Mouse (Mus musculus): Measurements from ENCODE around the gene Ccdc34. TPM values are rescaled to one million over a fixed set of nuclear protein-coding genes. Genes with fewer than 3 reads are reported as not detected.

Ccdc34 gene
- polyA plus RNA-seq, 1 experiment from 2014 or later, result 29.9 TPM

DNA sequence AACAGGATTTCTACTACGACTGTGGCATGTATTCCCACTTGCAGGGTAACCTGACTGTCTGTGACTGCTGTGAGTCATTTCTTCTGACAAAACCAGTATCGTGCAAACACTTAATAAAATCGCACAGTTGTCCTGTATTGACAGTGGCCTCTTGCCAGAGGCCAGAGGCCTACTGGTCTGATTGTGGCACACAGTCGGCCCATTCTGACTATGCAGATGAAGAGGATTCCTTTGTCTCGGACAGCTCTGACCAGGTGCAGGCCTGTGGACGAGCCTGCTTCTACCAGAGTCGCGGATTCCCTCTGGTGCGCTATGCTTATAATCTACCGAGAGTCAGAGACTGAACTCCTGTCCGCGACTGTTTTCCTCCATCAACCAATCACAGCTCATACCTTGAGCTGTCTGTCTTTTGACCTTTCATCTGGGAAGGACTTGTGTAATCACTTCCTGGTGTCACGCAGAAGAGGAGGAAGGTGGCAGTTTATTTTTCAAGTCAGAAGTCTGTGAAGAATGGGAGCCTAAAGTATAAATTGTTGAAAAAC lies 5.4 kb upstream of the Ccdc34 start:
- 0 out of 2 replicates have a peak, but pooled peaks have one; percentile 46 for ATAC-seq (ENCODE audit: low FRiP score)
- H3K27ac ChIP-seq, result no peak overlapping the region; the same call in 1 of the 2 replicates

GRCm38 (mm10) chr2:110017087-110017486 lies 530 bp upstream of the Ccdc34 start:
- Histone ChIP-seq H3K27ac (peak overlapping the region; percentile 88), H3K9ac (peak overlapping the region; percentile 86), H3K4me3 (replicated peaks; ENCODE audit: low read length) (peak overlapping the region; percentile 73), H3K4me1 (replicated peaks; ENCODE audit: control insufficient read depth, insufficient read depth, low read length) (peaks cover 25% of the 10 kb centered on the region), H3K36me3 (replicated peaks; ENCODE audit: control insufficient read depth, insufficient read depth) (peaks cover 14% of the 10 kb centered on the region), H3K27me3 (ENCODE audit: control insufficient read depth, insufficient read depth, low read length) (no peaks in the 10 kb centered on the region), H3K9me3 (ENCODE audit: control insufficient read depth, low read length) (no peaks in the 10 kb centered on the region), H3K4me2 (replicated peaks) (peak overlapping the region; percentile 80)
- DNase-seq (ENCODE audit: low spot score), result no peak
- ATAC-seq (ENCODE audit: low FRiP score), result 0 out of 2 replicates have a peak, but pooled peaks have one; percentile 10
- 42% methylated on average over 7 of the region's 7 CpGs for WGBS

More for the DNA sequence above, 5.4 kb upstream of the Ccdc34 start:
- Histone ChIP-seq H3K4me3 (replicated peaks; ENCODE audit: low read length) (no peak overlapping the region), H3K9me3 (ENCODE audit: control insufficient read depth, low read length) (no peaks in the 10 kb centered on the region), H3K4me1 (replicated peaks; ENCODE audit: control insufficient read depth, insufficient read depth, low read length) (no peaks in the 10 kb centered on the region), H3K4me2 (replicated peaks) (no peak overlapping the region), H3K9ac (no peak overlapping the region), H3K27me3 (ENCODE audit: control insufficient read depth, insufficient read depth, low read length) (no peaks in the 10 kb centered on the region), H3K36me3 (replicated peaks; ENCODE audit: control insufficient read depth, insufficient read depth) (peaks cover 17% of the 10 kb centered on the region)
- WGBS, result 86% methylated on average over 13 of the region's 13 CpGs
- no peak for DNase-seq (ENCODE audit: low spot score)

GRCm38 (mm10) chr2:110019656-110020055 lies 2.0 kb downstream of the Ccdc34 start:
- Histone ChIP-seq H3K4me1 (replicated peaks; ENCODE audit: control insufficient read depth, insufficient read depth, low read length) (peaks cover 25% of the 10 kb centered on the region), H3K4me2 (replicated peaks) (peak overlapping the region; percentile 80; the same call in 1 of the 2 replicates), H3K9ac (0 out of 2 replicates have a peak overlapping the region, but pooled peaks have one; percentile 47), H3K4me3 (replicated peaks; ENCODE audit: low read length) (no peak overlapping the region), H3K27me3 (ENCODE audit: control insufficient read depth, insufficient read depth, low read length) (no peaks in the 10 kb centered on the region), H3K36me3 (replicated peaks; ENCODE audit: control insufficient read depth, insufficient read depth) (peaks cover 13% of the 10 kb centered on the region), H3K27ac (no peak overlapping the region), H3K9me3 (ENCODE audit: control insufficient read depth, low read length) (no peaks in the 10 kb centered on the region)
- DNase-seq (ENCODE audit: low spot score) (no peak), ATAC-seq (ENCODE audit: low FRiP score) (no peak)
- 83% methylated on average over 4 of the region's 4 CpGs for WGBS

DNA sequence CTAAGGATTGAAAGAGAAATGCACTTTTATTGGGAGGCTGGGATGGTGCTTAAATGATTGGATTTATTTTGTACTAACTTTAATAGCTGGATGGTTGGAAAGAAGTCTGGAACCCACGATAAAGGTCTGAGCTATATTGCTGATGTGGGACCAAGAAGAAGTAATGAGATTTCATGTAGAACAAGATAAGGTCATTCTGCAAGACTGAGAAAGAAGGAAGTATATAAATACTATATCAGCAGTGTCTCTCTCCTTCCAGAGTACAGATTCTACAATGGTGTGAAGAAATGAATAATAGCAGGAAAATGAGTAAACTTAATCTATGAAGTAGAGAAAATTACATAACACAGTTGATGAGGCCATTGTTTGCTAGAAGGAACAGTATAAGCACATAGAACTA lies 2.8 kb downstream of the Ccdc34 start:
- Histone ChIP-seq H3K9ac (no peak overlapping the region), H3K4me3 (replicated peaks; ENCODE audit: low read length) (no peak overlapping the region), H3K27me3 (ENCODE audit: control insufficient read depth, insufficient read depth, low read length) (no peaks in the 10 kb centered on the region), H3K36me3 (replicated peaks; ENCODE audit: control insufficient read depth, insufficient read depth) (peaks cover 13% of the 10 kb centered on the region), H3K4me1 (replicated peaks; ENCODE audit: control insufficient read depth, insufficient read depth, low read length) (peaks cover 25% of the 10 kb centered on the region), H3K4me2 (replicated peaks) (no peak overlapping the region), H3K27ac (no peak overlapping the region), H3K9me3 (ENCODE audit: control insufficient read depth, low read length) (no peaks in the 10 kb centered on the region)
- no peak for DNase-seq (ENCODE audit: low spot score)
- 92% methylated on average over 1 of the region's 1 CpGs for WGBS
- no peak for ATAC-seq (ENCODE audit: low FRiP score)

- Histone ChIP-seq H3K36me3 (replicated peaks; ENCODE audit: control insufficient read depth, insufficient read depth) (peaks cover 20% of the 10 kb centered on the region; the same call in 1 of the 2 replicates), H3K9ac (no peak overlapping the region), H3K4me1 (replicated peaks; ENCODE audit: control insufficient read depth, insufficient read depth, low read length) (no peaks in the 10 kb centered on the region), H3K4me2 (replicated peaks) (no peak overlapping the region), H3K27ac (no peak overlapping the region), H3K27me3 (ENCODE audit: control insufficient read depth, insufficient read depth, low read length) (no peaks in the 10 kb centered on the region), H3K4me3 (replicated peaks; ENCODE audit: low read length) (no peak overlapping the region), H3K9me3 (ENCODE audit: control insufficient read depth, low read length) (no peaks in the 10 kb centered on the region)
- 45% methylated on average over 4 of the region's 4 CpGs for WGBS
- ATAC-seq (ENCODE audit: low FRiP score) (no peak), DNase-seq (ENCODE audit: low spot score) (no peak)
Measured at GRCm38 (mm10) chr2:110036265-110036664, 18.6 kb downstream of the Ccdc34 start.

DNA sequence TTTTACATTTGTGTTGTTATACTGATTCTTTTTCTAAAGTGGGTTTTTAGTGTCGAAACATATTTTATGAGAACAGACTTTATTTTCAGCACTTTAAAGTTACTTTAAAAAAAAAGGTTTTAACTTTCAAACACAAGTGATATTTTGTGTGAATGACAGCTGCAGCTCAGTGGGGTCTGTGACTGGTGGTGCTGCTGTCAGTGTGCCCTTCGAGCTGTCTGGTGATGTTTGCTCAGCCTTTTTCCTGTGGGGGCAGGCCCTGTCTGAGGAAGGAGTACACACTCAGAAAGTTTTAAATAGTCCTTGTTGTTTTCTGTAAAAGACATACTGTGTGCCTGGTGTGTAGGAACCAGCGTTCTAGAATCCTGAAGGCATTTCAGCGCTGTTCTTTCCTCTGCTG lies 19.0 kb downstream of the Ccdc34 start:
- no peak overlapping the region for H3K9ac ChIP-seq
- no peaks in the 10 kb centered on the region for H3K4me1 ChIP-seq (replicated peaks; ENCODE audit: control insufficient read depth, insufficient read depth, low read length)
- no peak overlapping the region for H3K4me2 ChIP-seq (replicated peaks)
- 79% methylated on average over 4 of the region's 4 CpGs for WGBS
- H3K36me3 ChIP-seq (replicated peaks; ENCODE audit: control insufficient read depth, insufficient read depth), result peaks cover 20% of the 10 kb centered on the region; the same call in 1 of the 2 replicates
- H3K27ac ChIP-seq, result no peak overlapping the region
- no peak for ATAC-seq (ENCODE audit: low FRiP score)
- no peaks in the 10 kb centered on the region for H3K9me3 ChIP-seq (ENCODE audit: control insufficient read depth, low read length)
- no peak overlapping the region for H3K4me3 ChIP-seq (replicated peaks; ENCODE audit: low read length)
- no peaks in the 10 kb centered on the region for H3K27me3 ChIP-seq (ENCODE audit: control insufficient read depth, insufficient read depth, low read length)
- no peak for DNase-seq (ENCODE audit: low spot score)

DNA sequence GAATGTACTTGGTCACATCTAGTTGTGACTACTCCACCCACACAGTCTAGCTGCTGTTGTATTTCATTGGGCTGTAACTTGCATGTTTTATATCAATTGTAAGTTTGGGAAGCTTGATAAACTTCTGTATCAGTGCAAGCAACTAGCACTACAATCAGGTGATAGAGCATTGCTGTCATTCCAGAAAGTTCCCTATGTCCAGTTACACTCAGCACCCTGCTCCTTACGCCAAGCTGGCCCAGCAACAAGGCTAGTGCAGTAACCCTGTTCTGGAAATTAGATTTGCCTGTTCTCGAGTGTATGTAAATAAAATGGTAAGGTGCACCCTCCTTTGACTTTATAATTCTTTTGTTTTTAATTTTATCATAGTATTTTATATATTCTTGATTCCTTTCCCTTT lies 19.6 kb downstream of the Ccdc34 start:
- Histone ChIP-seq H3K36me3 (replicated peaks; ENCODE audit: control insufficient read depth, insufficient read depth) (peaks cover 20% of the 10 kb centered on the region; the same call in 1 of the 2 replicates), H3K27me3 (ENCODE audit: control insufficient read depth, insufficient read depth, low read length) (no peaks in the 10 kb centered on the region), H3K9me3 (ENCODE audit: control insufficient read depth, low read length) (no peaks in the 10 kb centered on the region), H3K4me3 (replicated peaks; ENCODE audit: low read length) (no peak overlapping the region), H3K27ac (no peak overlapping the region), H3K9ac (no peak overlapping the region), H3K4me2 (replicated peaks) (no peak overlapping the region), H3K4me1 (replicated peaks; ENCODE audit: control insufficient read depth, insufficient read depth, low read length) (no peaks in the 10 kb centered on the region)
- WGBS, result 91% methylated on average over 2 of the region's 2 CpGs
- ATAC-seq (ENCODE audit: low FRiP score) (no peak), DNase-seq (ENCODE audit: low spot score) (no peak)

GRCm38 (mm10) chr2:110038341-110038740 lies 20.7 kb downstream of the Ccdc34 start:
- Histone ChIP-seq H3K4me3 (replicated peaks; ENCODE audit: low read length) (no peak overlapping the region), H3K27me3 (ENCODE audit: control insufficient read depth, insufficient read depth, low read length) (no peaks in the 10 kb centered on the region), H3K36me3 (replicated peaks; ENCODE audit: control insufficient read depth, insufficient read depth) (peaks cover 11% of the 10 kb centered on the region; the same call in 1 of the 2 replicates), H3K4me2 (replicated peaks) (no peak overlapping the region), H3K4me1 (replicated peaks; ENCODE audit: control insufficient read depth, insufficient read depth, low read length) (no peaks in the 10 kb centered on the region), H3K27ac (no peak overlapping the region), H3K9me3 (ENCODE audit: control insufficient read depth, low read length) (no peaks in the 10 kb centered on the region), H3K9ac (no peak overlapping the region)
- WGBS, result 90% methylated on average over 5 of the region's 5 CpGs
- DNase-seq (ENCODE audit: low spot score), result no peak
- no peak for ATAC-seq (ENCODE audit: low FRiP score)

DNA sequence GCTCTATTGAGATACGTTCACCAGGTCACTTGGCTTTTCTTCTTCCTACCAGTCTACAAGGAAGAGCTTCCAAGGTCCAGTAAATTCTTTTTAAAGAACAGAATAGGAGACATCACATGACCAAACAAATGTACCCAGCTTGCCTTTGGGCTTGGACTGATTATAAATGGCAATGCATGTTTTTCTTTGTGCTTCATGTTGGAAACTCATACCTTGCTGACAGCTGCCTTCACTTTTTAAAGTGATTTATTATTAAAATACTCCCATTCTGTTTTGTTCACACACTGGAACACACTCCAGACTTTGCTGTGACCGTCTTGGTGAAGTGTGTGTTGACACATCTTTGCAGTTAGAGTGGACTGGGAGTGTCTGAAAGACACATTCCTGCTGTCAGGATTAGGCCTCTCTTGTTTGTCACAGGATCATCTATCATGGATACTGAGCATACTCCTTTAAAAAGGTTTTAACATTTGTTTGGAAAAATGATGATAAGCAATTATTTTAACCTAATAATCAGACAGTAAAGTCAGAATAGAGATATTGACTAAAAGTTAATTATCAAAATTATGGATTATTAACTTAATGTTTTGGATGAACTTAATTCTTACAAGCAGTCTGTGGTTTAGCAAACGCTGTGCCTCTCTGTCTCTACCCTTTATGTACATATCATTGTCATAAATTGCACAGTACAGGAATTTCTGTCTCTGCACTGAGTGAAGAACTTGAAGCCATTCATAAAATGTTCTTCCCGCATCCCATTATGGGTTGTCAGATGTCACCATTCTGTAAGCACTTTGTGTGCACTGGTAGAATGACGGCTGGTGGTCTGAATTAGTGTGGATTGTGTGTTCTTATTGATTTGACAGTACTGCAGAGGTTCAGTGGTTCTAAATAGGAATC lies 25.5 kb downstream of the Ccdc34 start:
- H3K4me1 ChIP-seq (replicated peaks; ENCODE audit: control insufficient read depth, insufficient read depth, low read length), result no peaks in the 10 kb centered on the region
- 55% methylated on average over 5 of the region's 5 CpGs for WGBS
- no peak for DNase-seq (ENCODE audit: low spot score)
- H3K9ac ChIP-seq, result no peak overlapping the region
- no peak overlapping the region for H3K4me2 ChIP-seq (replicated peaks)
- ATAC-seq (ENCODE audit: low FRiP score), result no peak
- peaks cover 3% of the 10 kb centered on the region; the same call in 1 of the 2 replicates for H3K36me3 ChIP-seq (replicated peaks; ENCODE audit: control insufficient read depth, insufficient read depth)
- H3K27me3 ChIP-seq (ENCODE audit: control insufficient read depth, insufficient read depth, low read length), result no peaks in the 10 kb centered on the region
- H3K4me3 ChIP-seq (replicated peaks; ENCODE audit: low read length), result no peak overlapping the region
- no peak overlapping the region for H3K27ac ChIP-seq
- no peaks in the 10 kb centered on the region for H3K9me3 ChIP-seq (ENCODE audit: control insufficient read depth, low read length)

All from hindbrain, embryonic 14.5 days (tissue).